25 mouse cellular contexts compared by ENCODE assay signal in the genomic region with DNA sequence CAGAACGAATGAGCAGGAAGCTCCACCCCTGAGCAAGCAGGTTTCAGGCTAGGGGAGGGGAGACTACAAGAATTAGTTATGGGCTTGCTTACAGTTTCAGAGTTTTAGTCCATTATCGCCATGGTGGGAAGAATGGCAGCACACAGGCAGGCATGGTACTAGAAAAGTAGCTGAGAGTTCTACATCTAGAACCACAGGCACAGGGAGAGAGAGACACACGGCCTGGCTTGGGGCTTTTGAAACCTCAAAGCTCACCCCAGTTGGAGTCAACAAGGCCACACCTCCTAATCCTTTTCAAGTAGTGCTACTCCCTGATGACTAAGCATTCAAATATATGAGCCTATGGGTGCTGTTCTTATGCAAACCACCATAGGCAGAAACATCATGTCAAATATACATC. TPM values are rescaled to one million over a fixed set of nuclear protein-coding genes. Genes with fewer than 3 reads are reported as not detected.
DNase-seq lines count a peak whose midpoint lies in the region; ATAC-seq lines count a peak whose summit lies in the region.
"Had no signal": no experiment of that assay in that cellular context is flagged by ENCODE, and none has a peak within 500 bp of the region (broad histone marks: within the 10 kb centered on the region; RNA-seq: fewer than 3 reads in every experiment).

No protein-coding gene starts in this region.

- peaks cover 3% of the 10 kb centered on the region; the same call in 1 of the 2 replicates for H3K4me1 ChIP-seq in midbrain, embryonic 11.5 days (ENCODE audit: control insufficient read depth, insufficient read depth, low read length)
- peaks cover 1% of the 10 kb centered on the region; the same call in 1 of the 2 replicates for H3K4me1 ChIP-seq in midbrain, embryonic 15.5 days

- no peaks in the 10 kb centered on the region for H3K27me3 ChIP-seq in midbrain, embryonic 11.5 days (ENCODE audit: control insufficient read depth, insufficient read depth, low read length)
- H3K27me3 ChIP-seq in midbrain, embryonic 15.5 days (replicated peaks), result no peaks in the 10 kb centered on the region
- H3K27me3 ChIP-seq: Patski had no signal

- peak; percentile 68 for DNase-seq in heart, adult 11 months
- DNase-seq in heart, adult 8-10 months (ENCODE audit: low spot score), result no peak
- DNase-seq in midbrain, embryonic 11.5 days (ENCODE audit: low spot score, missing footprints), result peak; percentile 66
- DNase-seq: adrenal gland, adult 2 months; adrenal gland, adult 8-10 months; adrenal gland, postnatal 10 days; adrenal gland, postnatal 14 days; adrenal gland, postnatal 25 days; adrenal gland, postnatal 36 days; B cell, adult 2 months; cerebellum, adult 11 months; cerebellum, adult 11-12 months; cerebellum, adult 18-20 months had no signal

- WGBS in midbrain, embryonic 11.5 days, result 93% methylated on average over 3 of the region's 3 CpGs
- WGBS in midbrain, embryonic 15.5 days, result 81% methylated on average over 3 of the region's 3 CpGs

- no peak overlapping the region for H3K4me3 ChIP-seq in midbrain, embryonic 11.5 days (ENCODE audit: low read depth, low read length)
- no peak overlapping the region for H3K4me3 ChIP-seq in midbrain, embryonic 15.5 days

- no peaks in the 10 kb centered on the region for H3K36me3 ChIP-seq in midbrain, embryonic 11.5 days (ENCODE audit: control insufficient read depth, insufficient read depth, low read length)
- no peaks in the 10 kb centered on the region for H3K36me3 ChIP-seq in midbrain, embryonic 15.5 days (replicated peaks)
- H3K36me3 ChIP-seq: G1E had no signal

- no peak overlapping the region for H3K27ac ChIP-seq in midbrain, embryonic 11.5 days (ENCODE audit: low read depth, low read length)
- no peak overlapping the region for H3K27ac ChIP-seq in midbrain, embryonic 15.5 days

- H3K4me2 ChIP-seq in midbrain, embryonic 11.5 days, result no peak overlapping the region
- no peak overlapping the region for H3K4me2 ChIP-seq in midbrain, embryonic 15.5 days

- no peaks in the 10 kb centered on the region for H3K9me3 ChIP-seq in midbrain, embryonic 11.5 days (ENCODE audit: control insufficient read depth, low read length)
- H3K9me3 ChIP-seq in midbrain, embryonic 15.5 days, result no peaks in the 10 kb centered on the region
- H3K9me3 ChIP-seq: G1E had no signal

- no peak overlapping the region for H3K9ac ChIP-seq in midbrain, embryonic 11.5 days (ENCODE audit: low read length)
- no peak overlapping the region for H3K9ac ChIP-seq in midbrain, embryonic 15.5 days

- ATAC-seq in midbrain, embryonic 11.5 days (ENCODE audit: low FRiP score), result no peak
- ATAC-seq in midbrain, embryonic 15.5 days (replicated peaks), result no peak
- ATAC-seq: activated CD4-positive, CD25-positive, alpha-beta regulatory T cell, adult 4 months; CD4-positive, CD25-positive, alpha-beta regulatory T cell, adult 4 months; Patski had no signal

RNA-seq across cellular contexts. Expression of a gene that starts 28.1 kb away (rescaled TPM):
- total RNA-seq in heart, adult 8-10 months (2022), result not detected
- polyA plus RNA-seq in midbrain, embryonic 11.5 days (2014; fragmentation: Nextera tagmentation; extraction: Ambion mirVana), result not detected in 2 replicates
- not detected in 2 replicates for polyA plus RNA-seq in midbrain, embryonic 15.5 days (2015; fragmentation: Nextera tagmentation; extraction: Ambion mirVana)
- total RNA-seq: adrenal gland, adult 18-20 months; adrenal gland, adult 2 months; adrenal gland, adult 8-10 months; adrenal gland, postnatal 10 days; adrenal gland, postnatal 14 days; adrenal gland, postnatal 25 days; adrenal gland, postnatal 36 days; adrenal gland, postnatal 4 days; CH12.LX; ES-E14; MEL had no signal
- polyA plus RNA-seq: activated CD4-positive, CD25-positive, alpha-beta regulatory T cell, adult 4 months; adrenal gland, adult 2 months; brain, embryonic 14.5 days; C2C12; CD4-positive, CD25-positive, alpha-beta regulatory T cell, adult 4 months; G1E; Patski had no signal
